Mouse (Mus musculus) thymus, postnatal 10 days (tissue): ENCODE measurements at regions not wholly inside any gene's neighbourhood (a gene's known extent, or its start where the extent isn't known, plus 50 kb on each side); places are given as distances from the start of the nearest gene placed in this dataset.
"Not testable (repeated sequence)": the region's sequence is repeated elsewhere in the genome, so short reads cannot be mapped to it uniquely, and the experiment has no call there.

Experiments used
- DNase-seq, 2 experiments: peaks; one replicate each; pipeline ENCODE4 v3.0.0; 2021; ENCODE audit warnings: low spot score in 2 of 2

DNA sequence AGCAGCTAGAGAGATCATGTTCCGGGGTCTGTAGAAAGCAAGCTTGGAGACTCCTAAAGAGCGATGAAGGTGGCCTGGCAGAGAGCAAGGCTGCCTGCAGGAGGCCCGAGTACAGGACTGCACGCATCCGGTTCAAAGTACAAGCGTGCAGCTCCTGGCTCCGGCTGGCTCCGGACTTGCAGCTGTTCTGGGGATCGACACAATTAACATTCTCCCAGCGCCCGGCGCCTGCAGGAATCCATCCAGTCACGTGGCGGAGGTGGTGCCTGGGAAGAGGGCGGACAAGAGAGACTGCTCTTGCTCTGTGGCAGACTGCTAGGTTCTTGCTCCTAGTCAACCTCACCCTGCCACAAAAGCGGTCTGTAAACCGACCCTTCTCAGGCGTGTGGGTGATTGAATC lies 86.9 kb downstream of the Bdh1 start:
- DNase-seq, result peak; percentile 19 to 29

DNA sequence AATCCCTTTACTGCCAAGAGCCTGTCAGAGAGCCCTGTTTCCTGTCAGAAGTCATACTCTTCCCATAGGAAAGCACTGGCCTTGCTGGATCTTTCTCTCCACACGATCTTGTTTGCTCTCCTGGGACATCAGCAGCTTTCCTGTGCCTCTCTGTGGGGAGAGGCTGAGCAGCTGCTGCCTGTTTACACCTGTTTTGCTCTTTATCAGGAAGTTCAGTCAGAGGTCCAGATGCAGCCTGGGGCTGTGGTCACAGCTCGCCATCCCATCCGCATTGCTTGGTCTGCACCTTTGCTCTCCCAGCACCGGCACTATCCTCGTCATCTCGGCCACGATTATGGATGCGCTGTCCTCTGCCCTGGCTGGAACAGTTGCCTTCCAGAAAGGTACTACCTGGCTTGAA lies 88.0 kb downstream of the Bdh1 start:
- DNase-seq, result no peak

GRCm38 (mm10) chr16:31518816-31519215 lies 96.7 kb downstream of the Bdh1 start:
- DNase-seq, result no peak

- no peak for DNase-seq
Observed at GRCm38 (mm10) chr16:31520081-31520480, 98.0 kb downstream of the Bdh1 start.

- DNase-seq, result no peak
Observed at GRCm38 (mm10) chr16:31521786-31522185, 99.7 kb downstream of the Bdh1 start.

DNA sequence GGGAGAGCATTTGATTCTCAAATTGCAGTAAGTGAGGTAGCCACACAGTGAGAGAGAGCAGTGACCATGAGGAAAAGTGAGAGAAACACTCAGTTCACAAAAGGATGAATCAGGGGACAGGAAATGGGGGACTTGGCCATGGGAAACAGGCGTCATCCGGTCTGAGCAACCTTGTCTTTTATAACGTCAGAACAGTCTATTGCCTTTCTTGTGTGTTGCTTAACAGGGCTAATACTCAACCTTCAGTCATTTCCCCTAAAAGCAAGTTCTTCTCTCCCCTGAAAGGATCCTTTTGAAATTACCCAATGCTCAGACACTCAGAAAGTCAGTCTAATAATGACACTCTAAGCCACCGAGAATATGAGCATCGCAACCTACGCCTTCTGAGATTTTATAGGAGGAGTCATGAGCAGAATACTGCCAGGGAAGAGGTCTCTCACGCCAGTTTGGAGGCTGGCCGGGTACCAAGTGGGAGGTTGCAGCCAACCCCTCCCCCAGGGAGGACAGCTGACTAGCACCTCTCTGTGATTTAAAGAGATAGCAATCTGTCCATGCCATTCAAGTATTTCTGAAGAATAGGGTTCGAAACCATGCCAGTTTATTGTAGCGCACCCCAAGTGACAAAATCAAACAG lies 104.7 kb downstream of the Bdh1 start:
- no peak for DNase-seq

DNA sequence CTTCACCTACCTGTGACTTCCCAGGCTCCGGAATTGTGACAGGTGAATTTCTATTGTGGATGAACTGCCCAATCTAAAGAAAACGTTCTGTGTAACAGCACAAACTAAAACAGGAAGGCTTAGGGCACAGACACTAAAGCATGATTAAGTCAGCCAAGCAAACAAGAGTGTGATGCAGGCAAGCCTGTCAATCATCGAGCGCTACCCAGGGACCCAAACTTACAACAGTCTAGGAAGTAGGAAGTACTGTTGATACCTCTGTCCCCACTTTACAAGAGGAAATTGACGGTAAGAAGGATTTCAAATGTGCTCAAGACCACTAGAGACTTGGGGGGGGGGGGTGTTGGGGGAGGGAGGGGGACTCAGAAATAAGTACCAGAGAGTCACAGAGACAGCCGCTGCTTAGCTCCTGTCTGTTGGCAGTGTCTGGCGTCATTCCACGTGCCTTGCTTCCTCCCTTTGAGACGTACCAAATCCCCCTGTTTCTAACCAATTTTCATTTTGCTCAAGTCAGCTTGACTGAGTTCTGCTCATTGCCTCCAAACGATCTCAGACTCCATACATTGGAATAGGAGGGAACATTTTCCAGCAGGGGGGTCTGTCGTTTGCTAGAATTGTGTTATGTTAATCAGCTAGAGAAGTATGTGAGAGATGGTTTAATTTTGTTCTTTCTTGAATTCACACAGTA lies 106.7 kb downstream of the Bdh1 start:
- DNase-seq, result no peak

DNA sequence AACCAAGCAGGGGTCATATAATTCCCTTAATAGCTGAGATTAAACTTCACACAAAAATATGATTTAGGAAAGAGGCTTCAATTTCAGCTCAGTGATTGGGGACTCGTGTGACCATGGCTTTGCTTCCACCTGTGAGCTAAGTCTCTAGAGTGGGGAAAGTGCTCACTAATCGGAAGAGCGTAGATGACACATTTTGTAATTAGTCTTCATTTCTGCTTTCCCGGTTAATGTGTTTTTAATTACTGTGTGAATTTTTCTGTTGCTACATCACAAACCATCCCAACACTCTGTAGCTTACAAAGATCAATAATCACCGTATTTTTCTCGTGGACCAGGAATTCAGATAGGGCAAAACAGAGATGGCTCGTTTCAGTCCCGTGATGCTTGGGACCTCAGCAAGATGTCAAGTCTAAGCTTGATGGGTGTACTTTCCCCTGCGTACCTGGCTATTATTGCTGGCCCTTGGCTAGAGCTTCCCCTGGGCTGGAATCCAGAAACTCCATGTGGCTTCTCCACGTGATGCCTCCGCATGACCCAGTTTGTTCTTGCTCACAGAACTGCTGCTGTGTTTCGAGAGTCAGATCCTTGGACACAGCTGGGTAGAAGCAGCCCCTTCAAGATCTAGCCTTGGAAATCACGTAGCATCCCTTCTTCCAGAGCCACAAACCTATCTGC lies 107.3 kb downstream of the Bdh1 start:
- DNase-seq, result no peak

DNA sequence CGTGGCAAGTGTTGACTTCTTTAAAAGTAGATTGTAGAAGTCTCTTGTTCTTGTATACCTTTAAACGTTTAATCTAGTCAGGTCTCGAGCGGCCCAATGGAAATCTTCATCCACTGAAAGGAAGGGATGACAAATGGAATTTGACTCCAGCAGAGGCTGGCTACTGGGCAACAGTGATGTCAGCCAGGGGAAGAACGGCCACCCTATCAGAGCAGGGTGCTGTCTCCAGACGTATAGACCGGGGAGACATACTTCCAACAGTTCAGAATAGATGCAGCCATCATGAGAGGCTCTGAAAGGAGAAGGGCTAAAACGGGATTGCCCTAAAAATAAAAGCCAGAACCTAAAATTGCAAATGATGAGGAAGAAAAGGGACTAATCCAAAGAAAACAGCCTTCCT lies 108.0 kb downstream of the Bdh1 start:
- no peak for DNase-seq

GRCm38 (mm10) chr16:31533196-31533777 lies 111.2 kb downstream of the Bdh1 start:
- DNase-seq, result no peak

GRCm38 (mm10) chr16:31534923-31535523 lies 112.9 kb downstream of the Bdh1 start:
- DNase-seq, result no peak

GRCm38 (mm10) chr16:31536328-31536727 lies 114.2 kb downstream of the Bdh1 start:
- DNase-seq, result no peak

DNA sequence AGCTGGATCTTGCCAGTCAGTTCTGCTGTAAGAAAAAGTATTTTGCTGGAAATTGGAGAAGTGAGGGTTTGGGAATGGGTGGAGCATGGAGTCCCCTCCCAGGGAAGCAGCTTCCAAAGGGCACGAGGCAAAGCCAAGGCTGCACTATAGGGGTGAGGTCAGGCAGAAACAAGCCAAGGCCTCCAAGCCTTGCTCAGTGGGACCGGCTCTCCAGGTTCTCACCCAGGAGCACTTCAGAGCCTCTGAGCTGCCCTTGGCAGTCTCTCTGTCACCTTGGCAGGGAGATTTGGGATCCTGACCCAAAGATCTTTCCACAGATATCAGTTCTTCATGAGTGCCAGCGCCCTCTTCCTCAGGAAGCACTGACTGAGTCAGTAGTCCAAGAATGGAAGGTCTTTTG lies 116.5 kb downstream of the Bdh1 start:
- DNase-seq, result no peak

DNA sequence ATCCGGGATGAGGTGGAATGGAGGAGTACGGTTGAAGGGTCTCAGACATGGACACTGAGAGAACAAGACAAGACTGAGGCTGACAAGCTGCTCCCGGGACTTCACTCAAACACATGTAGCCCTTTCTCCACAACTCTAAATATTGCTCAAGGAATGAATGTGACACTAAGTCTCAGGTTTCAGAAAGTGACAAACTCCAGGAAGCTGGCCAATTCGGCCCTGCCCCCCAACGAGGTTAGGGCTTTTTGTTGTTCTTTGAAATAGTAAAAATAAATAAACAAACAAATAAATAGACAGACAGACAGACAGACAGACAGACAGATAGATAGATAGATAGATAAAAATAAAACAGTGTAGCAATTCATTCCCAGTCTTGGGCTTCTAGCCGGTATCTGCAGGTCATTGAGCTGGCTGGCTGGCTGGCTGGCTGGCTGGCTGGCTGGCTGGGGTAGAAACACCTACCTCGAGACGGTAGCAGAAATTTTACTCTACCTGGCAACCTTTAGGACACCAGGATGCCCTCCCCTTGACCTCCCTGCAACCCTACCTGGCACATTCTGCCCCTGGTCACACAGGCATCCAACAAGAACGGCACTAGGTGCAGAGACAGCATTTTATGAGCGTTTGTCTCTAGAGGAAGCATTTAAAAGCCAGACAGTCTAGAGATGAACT lies 119.6 kb upstream of the Dlg1 start:
- DNase-seq, result no peak

DNA sequence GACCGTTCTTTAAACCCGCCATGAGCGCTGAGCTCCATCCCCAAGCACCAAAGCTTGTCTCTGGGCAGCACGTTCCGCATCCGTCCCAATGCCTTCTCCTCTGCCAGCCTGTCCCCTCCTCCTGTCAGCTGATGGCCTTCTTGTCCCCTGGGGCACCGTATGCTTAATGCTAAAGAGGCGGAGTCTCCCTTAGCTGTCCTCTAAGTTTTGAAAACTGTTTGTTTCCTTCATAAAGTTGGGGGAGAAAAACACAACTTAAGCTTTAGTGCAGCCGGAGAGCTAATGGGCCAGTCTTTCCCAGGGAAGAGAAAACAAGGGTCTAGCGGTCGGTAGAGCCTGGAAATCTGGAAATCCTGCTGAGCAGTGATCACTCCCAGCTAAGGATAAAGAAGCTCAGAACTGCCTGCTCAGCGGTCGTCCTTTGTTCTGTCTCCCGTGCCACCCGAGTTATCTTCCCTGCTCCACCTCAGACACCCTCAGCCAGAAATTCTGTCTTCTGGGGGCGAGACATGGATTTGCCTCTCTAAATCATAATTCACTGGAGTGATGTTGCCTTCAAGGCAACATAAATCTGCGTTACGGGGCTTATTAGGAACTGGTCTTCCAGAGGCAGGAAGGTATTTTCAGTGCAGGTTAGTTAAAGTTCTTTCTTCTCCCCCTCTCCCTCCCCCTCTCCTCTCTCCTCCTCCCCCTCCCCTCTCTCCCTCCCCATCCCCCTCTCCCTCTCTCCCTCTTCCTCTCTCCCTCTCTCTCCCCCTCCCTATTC lies 117.0 kb upstream of the Dlg1 start:
- no peak for DNase-seq

GRCm38 (mm10) chr16:31546828-31547224 lies 116.4 kb upstream of the Dlg1 start:
- DNase-seq, result no peak

GRCm38 (mm10) chr16:31547391-31547790 lies 115.9 kb upstream of the Dlg1 start:
- DNase-seq, result no peak

GRCm38 (mm10) chr16:31549975-31550374 lies 113.3 kb upstream of the Dlg1 start:
- DNase-seq, result no peak

GRCm38 (mm10) chr16:31550539-31550938 lies 112.7 kb upstream of the Dlg1 start:
- DNase-seq, result not testable (repeated sequence)

DNA sequence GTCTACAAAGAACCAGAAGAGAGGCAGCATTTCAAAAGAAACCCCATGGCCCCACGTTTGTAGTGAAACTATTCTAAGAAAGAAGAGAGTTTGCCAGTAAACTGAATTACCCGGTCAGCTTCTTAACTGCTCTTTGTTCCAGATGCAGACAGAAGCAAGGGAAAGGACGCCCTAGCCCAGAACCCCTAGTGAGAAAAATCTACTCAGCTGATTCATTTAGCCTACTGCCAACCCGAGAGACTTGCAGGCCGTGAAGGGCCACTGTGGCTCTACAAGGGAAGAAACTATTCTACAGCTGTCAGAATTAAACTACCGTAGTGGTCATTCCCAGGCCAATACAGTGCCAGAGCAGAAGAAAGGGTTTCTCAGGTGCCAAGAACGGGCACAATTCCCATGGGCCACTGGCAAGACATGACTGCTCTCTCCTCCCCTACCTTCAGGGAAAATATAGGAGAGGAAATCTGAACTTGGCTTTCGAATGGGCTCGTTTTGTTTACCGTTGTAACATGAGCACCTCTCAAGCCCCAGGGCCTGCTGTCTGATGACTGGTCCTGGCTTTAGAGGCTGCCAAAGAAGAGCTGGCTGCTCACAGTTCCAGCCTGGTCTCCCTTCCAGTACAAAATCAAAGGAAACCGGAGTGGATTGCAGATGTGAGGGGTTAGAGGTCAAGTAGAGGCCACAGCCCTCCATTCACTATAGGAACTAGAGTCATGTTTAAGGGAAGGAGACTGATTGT lies 111.7 kb upstream of the Dlg1 start:
- no peak for DNase-seq
